13 mouse cellular contexts compared by ENCODE assay signal in the genomic region with DNA sequence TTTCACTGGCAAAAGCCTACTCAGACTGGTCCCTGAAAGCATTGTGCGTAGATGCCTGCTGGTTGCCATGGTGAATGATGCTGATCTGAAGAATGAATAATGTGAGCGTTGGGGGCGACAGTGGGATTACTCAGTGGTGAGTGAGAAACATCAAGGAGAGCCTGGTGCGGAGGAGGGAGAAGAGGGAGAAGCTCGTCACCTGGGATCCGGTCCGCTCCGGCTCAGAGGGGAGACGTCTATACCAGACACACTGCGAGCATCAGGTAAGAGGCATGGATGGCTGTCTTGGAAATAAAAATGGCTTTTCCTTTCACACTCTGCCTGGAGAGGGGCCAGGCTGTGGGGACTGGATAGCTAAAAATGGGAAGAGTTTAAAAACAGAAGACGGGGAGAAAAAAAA. TPM values are rescaled to one million over a fixed set of nuclear protein-coding genes. Genes with fewer than 3 reads are reported as not detected.
DNase-seq lines count a peak whose midpoint lies in the region; ATAC-seq and TF ChIP-seq lines count a peak whose summit lies in the region.
"Had no signal": no experiment of that assay in that cellular context is flagged by ENCODE, and none has a peak within 500 bp of the region (broad histone marks: within the 10 kb centered on the region; RNA-seq: fewer than 3 reads in every experiment).

A gene (plus strand): TSS at position 198 of the 400 bp plus-strand sequence.

- peak within 1 kb of the TSS; percentile 16; the same call in 1 of the 2 replicates for H3K4me2 ChIP-seq in forebrain, postnatal 0 days (ENCODE audit: low read depth)
- H3K4me2 ChIP-seq in midbrain, postnatal 0 days (ENCODE audit: low read depth, low read length, poor library complexity, severe bottlenecking): peak within 1 kb of the TSS; percentile 33
- no peak within 1 kb of the TSS for H3K4me2 ChIP-seq in intestine, embryonic 16.5 days (ENCODE audit: low read depth, low read length)
- H3K4me2 ChIP-seq: lung, embryonic 15.5 days had no signal

- peaks cover 9% of the 10 kb centered on the region for H3K4me1 ChIP-seq in forebrain, postnatal 0 days (ENCODE audit: insufficient read depth)
- H3K4me1 ChIP-seq in midbrain, postnatal 0 days (ENCODE audit: insufficient read depth, low read length): no peaks in the 10 kb centered on the region
- no peaks in the 10 kb centered on the region for H3K4me1 ChIP-seq in intestine, embryonic 16.5 days (ENCODE audit: control insufficient read depth, insufficient read depth, low read length)
- no peaks in the 10 kb centered on the region for H3K4me1 ChIP-seq in cerebellum, adult 2 months (ENCODE audit: control insufficient read depth, insufficient read depth, low read length)
- H3K4me1 ChIP-seq: lung, embryonic 15.5 days had no signal

- no peaks in the 10 kb centered on the region for H3K27me3 ChIP-seq in forebrain, postnatal 0 days (ENCODE audit: insufficient read depth, low read length)
- no peaks in the 10 kb centered on the region for H3K27me3 ChIP-seq in midbrain, postnatal 0 days (ENCODE audit: insufficient read depth, low read length)
- H3K27me3 ChIP-seq in intestine, embryonic 16.5 days (replicated peaks; ENCODE audit: control insufficient read depth, insufficient read depth, low read length): no peaks in the 10 kb centered on the region
- no peaks in the 10 kb centered on the region for H3K27me3 ChIP-seq in cerebellum, adult 2 months (ENCODE audit: control insufficient read depth, insufficient read depth, low read length)
- H3K27me3 ChIP-seq: lung, embryonic 15.5 days had no signal

- peak within 1 kb of the TSS; percentile 23; the same call in 1 of the 2 replicates for H3K9ac ChIP-seq in forebrain, postnatal 0 days
- peak within 1 kb of the TSS; percentile 39 for H3K9ac ChIP-seq in midbrain, postnatal 0 days (replicated peaks; ENCODE audit: low read length, poor library complexity, severe bottlenecking)
- H3K9ac ChIP-seq in intestine, embryonic 16.5 days (ENCODE audit: low read depth, low read length): no peak within 1 kb of the TSS
- H3K9ac ChIP-seq: lung, embryonic 15.5 days had no signal

- H3K36me3 ChIP-seq in forebrain, postnatal 0 days (ENCODE audit: insufficient read depth): peaks cover 63% of the 10 kb centered on the region
- peaks cover 48% of the 10 kb centered on the region for H3K36me3 ChIP-seq in midbrain, postnatal 0 days (ENCODE audit: insufficient read depth, low read length)
- no peaks in the 10 kb centered on the region for H3K36me3 ChIP-seq in intestine, embryonic 16.5 days (ENCODE audit: control insufficient read depth, insufficient read depth, low read length)
- H3K36me3 ChIP-seq: lung, embryonic 15.5 days had no signal

- peak within 1 kb of the TSS; percentile 83 for H3K27ac ChIP-seq in forebrain, postnatal 0 days (ENCODE audit: low read depth, low read length)
- H3K27ac ChIP-seq in midbrain, postnatal 0 days (ENCODE audit: low read depth, low read length): peak within 1 kb of the TSS; percentile 80
- no peak within 1 kb of the TSS for H3K27ac ChIP-seq in intestine, embryonic 16.5 days (ENCODE audit: low read length)
- no peak within 1 kb of the TSS for H3K27ac ChIP-seq in cerebellum, adult 2 months (ENCODE audit: insufficient read depth, low read length)
- H3K27ac ChIP-seq: gastrocnemius, adult 2 months; lung, embryonic 15.5 days had no signal

- no peak for TF ChIP-seq POLR2A in brain, embryonic 14.5 days (IDR thresholded peaks at IDR 0.05; ENCODE audit: borderline replicate concordance, extremely low read depth, insufficient read depth, insufficient read length, poor library complexity, severe bottlenecking)
- no peak for TF ChIP-seq POLR2A in cerebellum, adult 2 months (IDR thresholded peaks at IDR 0.05; ENCODE audit: borderline replicate concordance, insufficient read depth, low read length)

- 0 out of 2 replicates have a peak within 1 kb of the TSS, but pooled peaks have one; percentile 5 for H3K4me3 ChIP-seq in forebrain, postnatal 0 days (ENCODE audit: low read depth, low read length)
- peak within 1 kb of the TSS; percentile 17; the same call in 1 of the 2 replicates for H3K4me3 ChIP-seq in midbrain, postnatal 0 days (ENCODE audit: low read depth, low read length)
- no peak within 1 kb of the TSS for H3K4me3 ChIP-seq in intestine, embryonic 16.5 days (ENCODE audit: low read length)
- no peak within 1 kb of the TSS for H3K4me3 ChIP-seq in cerebellum, adult 2 months (replicated peaks; ENCODE audit: insufficient read depth, low read depth, low read length)
- H3K4me3 ChIP-seq: gastrocnemius, adult 2 months; lung, embryonic 15.5 days had no signal

- WGBS in forebrain, postnatal 0 days: 14% methylated on average over 11 of the region's 11 CpGs
- 7% methylated on average over 11 of the region's 11 CpGs for WGBS in midbrain, postnatal 0 days
- WGBS in intestine, embryonic 16.5 days: 70% methylated on average over 11 of the region's 11 CpGs
- 56% methylated on average over 11 of the region's 11 CpGs for WGBS in cerebellum, adult 2 months

- ATAC-seq in forebrain, postnatal 0 days: peak; percentile 89
- ATAC-seq in midbrain, postnatal 0 days (ENCODE audit: low FRiP score): peak; percentile 92
- no peak for ATAC-seq in intestine, embryonic 16.5 days

- no peaks in the 10 kb centered on the region for H3K9me3 ChIP-seq in forebrain, postnatal 0 days (ENCODE audit: low read length)
- no peaks in the 10 kb centered on the region for H3K9me3 ChIP-seq in midbrain, postnatal 0 days (ENCODE audit: low read length)
- no peaks in the 10 kb centered on the region for H3K9me3 ChIP-seq in intestine, embryonic 16.5 days (ENCODE audit: control insufficient read depth, low read length)
- H3K9me3 ChIP-seq: lung, embryonic 15.5 days had no signal

- peak; percentile 92 for DNase-seq in brain, embryonic 14.5 days (ENCODE audit: low read depth)
- peak; percentile 85 for DNase-seq in forebrain, postnatal 0 days
- DNase-seq in layer of hippocampus, adult 9-10 months (ENCODE audit: low spot score): peak; percentile 62
- DNase-seq in midbrain, postnatal 0 days (ENCODE audit: low spot score): peak; percentile 77
- no peak for DNase-seq in urinary bladder, postnatal 14 days (ENCODE audit: low spot score)
- no peak for DNase-seq in ovary, postnatal 36 days (ENCODE audit: low spot score)
- no peak for DNase-seq in cerebellum, adult 2 months
- DNase-seq: cerebellum, adult 11-12 months; gastrocnemius, adult 2 months; heart, postnatal 10 days had no signal

- TF ChIP-seq CTCF in brain, embryonic 14.5 days (IDR thresholded peaks at IDR 0.05; ENCODE audit: borderline replicate concordance, extremely low read depth, insufficient read depth, insufficient read length): no peak
- peak; percentile 18; the same call in 1 of the 2 replicates for TF ChIP-seq CTCF in forebrain, postnatal 0 days (IDR thresholded peaks at IDR 0.05; ENCODE audit: low read depth)
- no peak; the same call in 1 of the 2 replicates for TF ChIP-seq CTCF in midbrain, postnatal 0 days (IDR thresholded peaks at IDR 0.05)
- TF ChIP-seq CTCF in cerebellum, adult 2 months (IDR thresholded peaks at IDR 0.05; ENCODE audit: borderline replicate concordance, insufficient read depth, low read depth, low read length): no peak

RNA-seq across cellular contexts. Expression of the gene that starts here (rescaled TPM):
- polyA plus RNA-seq in brain, embryonic 14.5 days (2012; rRNA removed): 1.3 and 2.6 TPM in 2 replicates
- 11.1 and 12.2 TPM in 2 replicates for total RNA-seq in forebrain, postnatal 0 days (2014; rRNA removed)
- 9.9 and 15.9 TPM in 2 replicates for polyA plus RNA-seq in forebrain, postnatal 0 days (2015; fragmentation: Nextera tagmentation; extraction: Ambion mirVana)
- 11.8 and 12.2 TPM in 2 replicates for total RNA-seq in midbrain, postnatal 0 days (2014; rRNA removed)
- polyA plus RNA-seq in midbrain, postnatal 0 days (2015; fragmentation: Nextera tagmentation; extraction: Ambion mirVana): 18.9 and 20.8 TPM in 2 replicates
- polyA plus RNA-seq in intestine, embryonic 16.5 days (2015; fragmentation: Nextera tagmentation; extraction: Ambion mirVana): 0.09 and 0.15 TPM in 2 replicates
- 0.39 and 0.52 TPM in 2 replicates for polyA plus RNA-seq in cerebellum, adult 2 months (2012; rRNA removed)
- total RNA-seq: gastrocnemius, adult 2 months; heart, postnatal 10 days had no signal
- polyA plus RNA-seq: large intestine, adult 2 months had no signal

Comparison
In these comparisons a context has a peak if more than half of its experiments do, and no peak if none do; other contexts are left out.
1. DNase-seq: peak in brain, embryonic 14.5 days (single experiment), forebrain, postnatal 0 days (single experiment), layer of hippocampus, adult 9-10 months (single experiment) and midbrain, postnatal 0 days (single experiment); none in urinary bladder, postnatal 14 days (single experiment), ovary, postnatal 36 days (single experiment) and cerebellum, adult 2 months (0 of 2).
2. H3K27ac ChIP-seq: peak in forebrain, postnatal 0 days (single experiment) and midbrain, postnatal 0 days (single experiment); none in intestine, embryonic 16.5 days (single experiment) and cerebellum, adult 2 months (single experiment).
3. H3K4me3 ChIP-seq: peak in forebrain, postnatal 0 days (single experiment) and midbrain, postnatal 0 days (single experiment); none in intestine, embryonic 16.5 days (single experiment) and cerebellum, adult 2 months (single experiment).